Mouse (Mus musculus): ENCODE results near the gene Safb2. TPM values are rescaled to one million over a fixed set of nuclear protein-coding genes. Genes with fewer than 3 reads are reported as not detected.

Gene Safb2
- polyA plus RNA-seq, 1 experiment = 117 TPM

- H3K9me3 ChIP-seq (replicated peaks; ENCODE audit: control insufficient read depth, insufficient read depth, low read length, poor library complexity, severe bottlenecking) = no peaks in the 10 kb centered on the region
- no peaks in the 10 kb centered on the region for H3K4me1 ChIP-seq (ENCODE audit: control insufficient read depth, insufficient read depth, low read length)
- H3K27me3 ChIP-seq (ENCODE audit: control insufficient read depth, insufficient read depth, low read length, poor library complexity, severe bottlenecking) = no peaks in the 10 kb centered on the region
- TF ChIP-seq POLR2A (IDR thresholded peaks at IDR 0.05; ENCODE audit: insufficient read depth, low read length) (no peak), CTCF (IDR thresholded peaks at IDR 0.05; ENCODE audit: low read depth, low read length) (no peak), EP300 (IDR thresholded peaks at IDR 0.05; ENCODE audit: insufficient read depth, low read depth, low read length) (no peak)
- peaks cover 65% of the 10 kb centered on the region for H3K36me3 ChIP-seq (ENCODE audit: control insufficient read depth, insufficient read depth, low read length, poor library complexity, severe bottlenecking)
- no peak overlapping the region for H3K27ac ChIP-seq (ENCODE audit: insufficient read depth, low read length)
- H3K9ac ChIP-seq (ENCODE audit: low read depth, poor library complexity, severe bottlenecking) = no peak overlapping the region
- H3K4me3 ChIP-seq (ENCODE audit: low read depth, low read length) = no peak overlapping the region
These were observed 19.6 kb upstream of the Safb2 start for GRCm38 (mm10) chr17:56604070-56604380.

DNA sequence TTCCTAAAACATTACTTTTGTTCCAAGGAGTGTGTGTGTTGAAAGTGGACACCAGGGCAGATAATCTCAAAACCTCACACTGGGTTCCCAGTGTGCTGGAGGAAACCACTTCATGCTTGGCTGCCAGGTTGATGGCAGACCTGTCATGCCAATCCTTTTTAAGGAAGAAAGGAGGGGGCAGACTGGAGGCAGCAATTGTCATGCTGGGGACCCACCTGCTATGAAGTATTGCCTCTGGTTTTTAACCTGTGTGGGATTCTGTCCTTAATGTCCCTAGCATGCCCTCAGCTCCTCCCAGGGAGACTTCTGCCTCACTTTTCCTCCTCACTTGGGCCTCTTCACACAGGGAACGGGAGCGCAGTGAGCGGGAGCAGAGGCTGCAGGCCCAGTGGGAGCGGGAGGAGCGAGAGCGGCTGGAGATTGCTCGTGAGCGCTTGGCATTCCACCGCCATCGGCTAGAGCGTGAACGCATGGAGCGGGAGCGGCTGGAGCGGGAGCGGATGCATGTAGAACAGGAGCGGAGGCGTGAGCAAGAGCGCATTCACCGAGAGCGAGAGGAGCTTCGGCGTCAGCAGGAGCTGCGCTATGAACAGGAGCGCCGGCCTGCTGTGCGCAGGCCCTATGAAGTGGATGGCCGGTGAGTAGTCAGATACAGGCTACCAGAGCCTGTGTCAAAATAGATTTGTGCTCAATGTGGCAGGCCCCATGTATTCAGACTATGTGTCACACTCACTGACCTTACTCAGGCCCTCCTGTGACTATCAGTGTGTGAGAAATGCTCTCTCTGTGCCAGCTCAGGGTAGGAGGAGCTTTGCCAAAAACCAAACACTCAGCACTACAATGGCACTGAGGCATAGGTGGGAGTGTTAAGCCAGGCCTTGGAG is 19.0 kb upstream of the Safb2 start:
- TF ChIP-seq CTCF (IDR thresholded peaks at IDR 0.05; ENCODE audit: low read depth, low read length) (no peak), EP300 (IDR thresholded peaks at IDR 0.05; ENCODE audit: insufficient read depth, low read depth, low read length) (no peak), POLR2A (IDR thresholded peaks at IDR 0.05; ENCODE audit: insufficient read depth, low read length) (no peak)
- Histone ChIP-seq H3K4me3 (ENCODE audit: low read depth, low read length) (0 out of 2 replicates have a peak overlapping the region, but pooled peaks have one; percentile 4), H3K27me3 (ENCODE audit: control insufficient read depth, insufficient read depth, low read length, poor library complexity, severe bottlenecking) (no peaks in the 10 kb centered on the region), H3K36me3 (ENCODE audit: control insufficient read depth, insufficient read depth, low read length, poor library complexity, severe bottlenecking) (peaks cover 65% of the 10 kb centered on the region), H3K4me1 (ENCODE audit: control insufficient read depth, insufficient read depth, low read length) (no peaks in the 10 kb centered on the region), H3K9me3 (replicated peaks; ENCODE audit: control insufficient read depth, insufficient read depth, low read length, poor library complexity, severe bottlenecking) (no peaks in the 10 kb centered on the region), H3K27ac (ENCODE audit: insufficient read depth, low read length) (no peak overlapping the region), H3K9ac (ENCODE audit: low read depth, poor library complexity, severe bottlenecking) (no peak overlapping the region)

GRCm38 (mm10) chr17:56593527-56594271 is 9.3 kb upstream of the Safb2 start:
- H3K9ac ChIP-seq (ENCODE audit: low read depth, poor library complexity, severe bottlenecking) = no peak overlapping the region
- H3K4me3 ChIP-seq (ENCODE audit: low read depth, low read length) = no peak overlapping the region
- no peaks in the 10 kb centered on the region for H3K9me3 ChIP-seq (replicated peaks; ENCODE audit: control insufficient read depth, insufficient read depth, low read length, poor library complexity, severe bottlenecking)
- H3K4me1 ChIP-seq (ENCODE audit: control insufficient read depth, insufficient read depth, low read length) = no peaks in the 10 kb centered on the region
- no peaks in the 10 kb centered on the region for H3K27me3 ChIP-seq (ENCODE audit: control insufficient read depth, insufficient read depth, low read length, poor library complexity, severe bottlenecking)
- TF ChIP-seq CTCF (IDR thresholded peaks at IDR 0.05; ENCODE audit: low read depth, low read length) = no peak
- TF ChIP-seq POLR2A (IDR thresholded peaks at IDR 0.05; ENCODE audit: insufficient read depth, low read length) = no peak
- no peak for TF ChIP-seq EP300 (IDR thresholded peaks at IDR 0.05; ENCODE audit: insufficient read depth, low read depth, low read length)
- peaks cover 56% of the 10 kb centered on the region for H3K36me3 ChIP-seq (ENCODE audit: control insufficient read depth, insufficient read depth, low read length, poor library complexity, severe bottlenecking)
- H3K27ac ChIP-seq (ENCODE audit: insufficient read depth, low read length) = no peak overlapping the region

DNA sequence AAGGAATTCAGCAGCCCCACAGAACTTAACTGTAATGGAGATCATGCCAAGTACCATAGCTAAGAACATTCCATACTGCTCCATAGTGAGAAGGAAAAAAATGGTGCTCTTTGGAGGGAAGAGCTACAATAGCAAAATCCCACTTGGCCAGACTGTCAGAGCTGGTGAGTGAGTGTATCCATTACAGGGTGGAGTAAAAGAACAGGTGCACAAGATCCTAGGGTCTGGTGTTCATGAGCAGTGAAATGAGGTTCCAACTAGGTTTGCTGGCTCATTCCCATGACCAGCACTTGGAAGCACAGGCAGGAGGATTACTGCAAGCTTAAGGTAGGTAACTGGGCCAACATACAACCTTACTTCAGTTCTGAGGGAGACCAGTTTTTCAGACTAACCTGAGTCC is 8.2 kb upstream of the Safb2 start:
- Histone ChIP-seq H3K36me3 (ENCODE audit: control insufficient read depth, insufficient read depth, low read length, poor library complexity, severe bottlenecking) (peaks cover 60% of the 10 kb centered on the region), H3K4me1 (ENCODE audit: control insufficient read depth, insufficient read depth, low read length) (no peaks in the 10 kb centered on the region), H3K9ac (ENCODE audit: low read depth, poor library complexity, severe bottlenecking) (no peak overlapping the region), H3K27me3 (ENCODE audit: control insufficient read depth, insufficient read depth, low read length, poor library complexity, severe bottlenecking) (no peaks in the 10 kb centered on the region), H3K9me3 (replicated peaks; ENCODE audit: control insufficient read depth, insufficient read depth, low read length, poor library complexity, severe bottlenecking) (no peaks in the 10 kb centered on the region), H3K27ac (ENCODE audit: insufficient read depth, low read length) (no peak overlapping the region), H3K4me3 (ENCODE audit: low read depth, low read length) (no peak overlapping the region)
- TF ChIP-seq CTCF (IDR thresholded peaks at IDR 0.05; ENCODE audit: low read depth, low read length) (no peak), EP300 (IDR thresholded peaks at IDR 0.05; ENCODE audit: insufficient read depth, low read depth, low read length) (no peak), POLR2A (IDR thresholded peaks at IDR 0.05; ENCODE audit: insufficient read depth, low read length) (no peak)

DNA sequence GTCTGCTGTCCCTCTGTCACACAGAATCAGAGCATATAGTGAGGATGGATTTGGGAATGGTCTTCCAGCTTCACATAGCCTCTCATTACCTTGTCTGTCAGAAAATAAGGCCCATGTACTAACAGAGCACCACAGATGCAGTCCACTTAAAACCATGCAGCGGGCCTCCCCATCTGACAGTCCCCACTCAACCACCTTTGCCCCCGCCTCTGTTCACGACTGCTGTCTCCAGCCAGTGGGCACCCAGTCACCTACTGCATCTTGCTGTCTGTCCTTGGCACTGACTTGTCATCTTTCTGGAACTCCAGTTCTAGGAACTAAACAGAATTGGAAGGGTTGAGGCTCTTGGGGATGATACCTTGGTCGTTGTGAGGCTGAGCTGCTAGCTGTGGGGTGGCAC is 4.5 kb upstream of the Safb2 start:
- TF ChIP-seq POLR2A (IDR thresholded peaks at IDR 0.05; ENCODE audit: insufficient read depth, low read length) (no peak), CTCF (IDR thresholded peaks at IDR 0.05; ENCODE audit: low read depth, low read length) (no peak), EP300 (IDR thresholded peaks at IDR 0.05; ENCODE audit: insufficient read depth, low read depth, low read length) (no peak)
- H3K36me3 ChIP-seq (ENCODE audit: control insufficient read depth, insufficient read depth, low read length, poor library complexity, severe bottlenecking) = peaks cover 42% of the 10 kb centered on the region
- H3K9me3 ChIP-seq (replicated peaks; ENCODE audit: control insufficient read depth, insufficient read depth, low read length, poor library complexity, severe bottlenecking) = no peaks in the 10 kb centered on the region
- no peak overlapping the region for H3K4me3 ChIP-seq (ENCODE audit: low read depth, low read length)
- H3K4me1 ChIP-seq (ENCODE audit: control insufficient read depth, insufficient read depth, low read length) = no peaks in the 10 kb centered on the region
- H3K9ac ChIP-seq (ENCODE audit: low read depth, poor library complexity, severe bottlenecking) = no peak overlapping the region
- no peak overlapping the region for H3K27ac ChIP-seq (ENCODE audit: insufficient read depth, low read length)
- H3K27me3 ChIP-seq (ENCODE audit: control insufficient read depth, insufficient read depth, low read length, poor library complexity, severe bottlenecking) = no peaks in the 10 kb centered on the region

DNA sequence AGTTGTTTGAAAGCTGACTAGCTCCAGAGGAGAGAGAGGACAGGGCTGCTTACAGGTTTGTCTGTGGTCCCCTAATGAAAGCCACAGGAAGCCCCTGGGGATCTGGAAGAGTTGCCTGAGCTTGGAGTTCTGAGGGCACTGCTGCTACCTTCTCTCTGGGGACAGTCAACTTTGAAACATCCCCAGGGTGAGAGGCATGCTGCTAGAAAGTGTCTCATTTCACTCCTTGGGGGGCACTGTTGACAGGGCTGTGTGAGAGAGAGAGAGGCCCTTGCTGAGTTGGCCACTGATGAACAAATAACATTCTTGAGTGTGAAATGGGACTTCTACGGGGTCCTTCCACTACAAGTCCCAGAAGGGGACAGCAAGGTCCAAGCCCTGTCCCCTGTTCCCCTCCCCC is 3.4 kb upstream of the Safb2 start:
- H3K4me1 ChIP-seq (ENCODE audit: control insufficient read depth, insufficient read depth, low read length) = no peaks in the 10 kb centered on the region
- H3K9me3 ChIP-seq (replicated peaks; ENCODE audit: control insufficient read depth, insufficient read depth, low read length, poor library complexity, severe bottlenecking) = no peaks in the 10 kb centered on the region
- no peaks in the 10 kb centered on the region for H3K27me3 ChIP-seq (ENCODE audit: control insufficient read depth, insufficient read depth, low read length, poor library complexity, severe bottlenecking)
- no peak overlapping the region for H3K27ac ChIP-seq (ENCODE audit: insufficient read depth, low read length)
- H3K36me3 ChIP-seq (ENCODE audit: control insufficient read depth, insufficient read depth, low read length, poor library complexity, severe bottlenecking) = peaks cover 39% of the 10 kb centered on the region
- no peak for TF ChIP-seq EP300 (IDR thresholded peaks at IDR 0.05; ENCODE audit: insufficient read depth, low read depth, low read length)
- no peak for TF ChIP-seq CTCF (IDR thresholded peaks at IDR 0.05; ENCODE audit: low read depth, low read length)
- no peak for TF ChIP-seq POLR2A (IDR thresholded peaks at IDR 0.05; ENCODE audit: insufficient read depth, low read length)
- H3K4me3 ChIP-seq (ENCODE audit: low read depth, low read length) = no peak overlapping the region
- H3K9ac ChIP-seq (ENCODE audit: low read depth, poor library complexity, severe bottlenecking) = no peak overlapping the region
